Mouse (Mus musculus): ENCODE data around the gene Hs2st1. TPM values are rescaled to one million over a fixed set of nuclear protein-coding genes. Genes with fewer than 3 reads are reported as not detected.

Hs2st1 gene
- total RNA-seq, 2 experiments from 2014 or later = 49.4 to 52.5 TPM

DNA sequence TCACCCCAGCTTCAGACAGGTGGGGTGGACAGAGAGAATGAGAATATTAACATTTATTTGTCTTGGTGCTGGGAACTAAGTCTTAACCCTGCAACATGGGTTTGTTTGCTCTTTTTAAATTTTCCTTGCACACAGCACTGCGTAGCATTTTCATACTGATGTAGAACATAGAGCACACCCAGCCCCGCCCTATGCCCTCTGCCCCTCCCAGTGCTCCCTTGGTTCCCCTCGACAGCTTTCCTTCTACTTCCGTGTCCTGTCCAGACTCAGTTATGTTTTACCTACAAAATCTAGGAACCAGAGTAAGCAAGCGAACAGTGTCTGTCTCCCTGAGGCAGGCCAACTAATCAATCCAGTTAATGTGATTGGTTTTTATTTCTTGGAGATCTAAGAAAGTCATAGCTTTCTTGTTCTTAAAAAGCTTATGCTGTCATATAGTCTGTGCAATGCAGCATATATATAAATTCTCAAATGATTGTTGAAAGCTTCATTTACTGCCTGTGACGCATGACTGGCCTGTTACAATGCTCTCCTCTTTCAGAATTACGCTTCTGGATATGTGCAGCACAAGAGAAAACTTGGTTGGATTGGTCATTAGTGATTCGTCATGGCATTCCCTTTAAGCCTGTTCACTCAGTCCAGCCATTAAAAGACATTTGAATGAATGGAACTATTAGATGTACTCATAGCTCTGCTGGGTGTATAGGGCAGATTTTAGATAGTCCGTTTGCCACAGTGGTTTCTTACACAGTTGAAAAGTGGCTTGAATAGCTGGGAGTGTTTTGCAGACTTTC is 23.2 kb upstream of the Hs2st1 start:
- intact Hi-C loops (cut with DNase I) = no loop called here
- DNase-seq (ENCODE audit: low spot score in 2 of 2) = no peak

DNA sequence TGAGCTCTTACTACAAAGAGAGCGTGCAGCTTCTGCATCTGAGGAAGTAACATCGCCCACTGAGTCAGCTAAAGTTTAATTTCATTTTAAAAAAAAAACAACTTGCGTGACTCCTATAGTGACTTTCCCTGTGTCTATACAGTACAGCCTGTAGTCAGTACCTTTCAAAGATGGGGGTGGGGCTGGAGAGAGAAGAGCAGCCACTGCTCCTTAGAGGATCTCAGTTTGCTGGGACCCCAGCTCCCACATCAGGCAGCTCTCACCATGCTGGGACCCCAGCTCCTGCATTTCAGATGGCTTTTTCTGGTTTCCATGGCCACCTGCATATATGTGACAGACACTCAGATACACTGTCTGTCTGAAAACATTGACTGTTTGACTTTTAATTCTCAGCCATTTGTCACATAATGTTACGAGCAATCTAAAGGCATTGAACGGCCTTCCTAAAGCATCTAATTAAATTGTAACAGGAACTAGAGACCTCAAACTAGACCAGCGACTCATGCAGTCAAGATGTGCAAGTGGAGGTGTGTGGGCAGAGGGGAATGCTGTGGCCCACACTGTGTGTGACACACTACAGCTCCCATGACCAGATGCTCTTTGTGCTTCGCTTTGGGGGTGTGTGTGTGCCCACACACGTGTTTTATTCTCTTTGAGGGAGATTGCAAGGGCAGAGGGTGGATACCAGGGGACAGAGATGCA is 19.4 kb upstream of the Hs2st1 start:
- no peak for DNase-seq (ENCODE audit: low spot score in 2 of 2)
- intact Hi-C loops (cut with DNase I) = no loop called here

DNA sequence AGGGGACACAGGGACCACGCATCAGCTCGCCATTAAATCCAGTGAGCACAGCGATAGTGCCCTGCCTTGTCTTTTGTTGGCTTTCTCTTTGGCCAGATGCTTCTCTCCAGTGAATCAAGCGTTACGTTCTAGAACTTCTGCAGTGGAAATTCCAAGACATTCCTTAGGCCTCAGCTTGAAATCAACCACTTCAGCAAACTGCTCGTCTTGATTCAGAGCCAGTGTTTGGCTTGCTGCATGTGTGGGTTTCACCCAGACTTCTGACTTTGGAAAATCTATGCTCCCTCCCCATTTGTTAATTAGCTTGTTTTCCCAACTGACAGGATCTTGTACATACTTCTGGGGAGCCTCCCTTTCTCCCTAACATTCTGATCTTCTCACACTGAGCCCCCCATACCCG is 16.8 kb upstream of the Hs2st1 start:
- peak in 1 of 2 experiments; percentile 30 for DNase-seq (ENCODE audit: low spot score in 2 of 2)
- intact Hi-C loops (cut with DNase I) = no loop called here

DNA sequence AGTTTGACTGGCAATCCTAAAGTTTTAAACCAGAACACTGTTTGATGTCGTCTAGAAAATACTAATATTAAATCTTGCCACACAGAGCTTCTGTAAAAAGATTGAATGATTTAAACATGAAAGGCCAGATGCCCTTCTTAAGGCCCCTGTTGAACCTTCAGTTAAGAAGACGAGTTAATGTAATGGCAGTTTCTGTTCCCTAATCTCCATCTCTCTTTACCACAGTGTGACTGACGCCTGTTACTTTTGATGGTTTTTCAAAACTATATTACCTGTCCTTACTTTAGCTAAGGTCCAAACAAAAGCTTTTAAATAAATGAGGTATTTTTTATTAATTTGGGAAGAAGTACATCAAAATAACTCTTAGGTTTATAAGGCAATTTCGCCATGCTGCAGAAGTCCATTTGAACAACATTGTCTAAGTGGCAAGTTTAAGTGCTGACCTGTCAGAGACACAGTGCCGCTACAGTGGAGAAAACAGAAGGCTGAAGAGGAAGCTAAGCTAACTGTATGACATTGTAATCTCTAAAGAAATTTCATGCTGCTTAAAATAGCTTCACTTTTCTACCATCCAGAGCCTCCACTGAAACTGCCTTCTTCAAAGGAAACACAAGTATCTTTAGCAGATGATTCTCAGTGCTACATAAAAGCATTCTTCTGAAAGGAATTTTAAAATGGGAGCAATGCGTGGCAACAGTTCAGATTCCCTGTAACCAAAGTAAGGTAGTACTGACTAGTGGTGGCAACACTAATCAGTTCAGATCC is 15.0 kb upstream of the Hs2st1 start:
- intact Hi-C loops (cut with DNase I) = no loop called here

DNA sequence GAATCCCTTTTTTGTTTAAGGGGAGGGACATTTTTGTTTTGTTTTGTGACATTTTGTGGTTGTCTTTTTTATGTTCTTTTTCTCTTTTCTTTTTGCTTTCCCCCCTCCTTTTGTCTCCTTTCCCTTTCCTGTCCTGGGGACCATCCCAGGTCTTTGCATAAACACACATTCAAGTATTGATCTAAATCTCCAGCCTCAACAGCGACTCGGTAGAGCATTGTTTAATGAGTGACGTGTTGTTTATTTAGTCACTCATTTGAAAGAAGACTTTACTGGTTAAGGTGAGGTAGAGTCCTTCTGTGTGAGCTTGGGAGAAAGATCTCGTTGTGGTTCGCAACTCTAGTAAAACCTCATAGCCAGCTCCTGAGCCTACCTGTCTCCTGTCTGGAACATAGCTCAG is 13.8 kb upstream of the Hs2st1 start:
- intact Hi-C loops (cut with DNase I) = no loop called here
- no peak for DNase-seq (ENCODE audit: low spot score in 2 of 2)

More for the DNA sequence above, 15.0 kb upstream of the Hs2st1 start:
- DNase-seq (ENCODE audit: low spot score in 2 of 2) = peak in 1 of 2 experiments; percentile 42

DNA sequence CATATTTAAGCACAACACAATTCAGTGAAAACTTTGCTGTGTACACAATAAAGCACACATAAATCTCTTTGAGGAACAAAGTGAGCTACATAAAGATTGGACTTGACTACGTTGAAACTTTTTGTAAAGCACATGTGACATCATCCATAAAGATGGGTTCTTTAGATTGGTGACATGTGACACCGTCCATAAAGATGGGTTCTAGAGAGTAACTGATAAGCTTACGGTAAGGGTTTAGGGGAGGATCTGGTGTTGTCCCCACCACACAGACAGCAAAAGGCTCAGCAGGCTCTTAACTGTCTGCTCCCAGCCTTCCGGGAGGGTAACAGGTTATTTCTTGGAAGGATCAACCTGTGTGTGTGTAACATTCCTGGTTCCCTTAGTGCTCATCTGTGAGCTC is 12.3 kb upstream of the Hs2st1 start:
- intact Hi-C loops (cut with DNase I) = no loop called here
- no peak for DNase-seq (ENCODE audit: low spot score in 2 of 2)

DNA sequence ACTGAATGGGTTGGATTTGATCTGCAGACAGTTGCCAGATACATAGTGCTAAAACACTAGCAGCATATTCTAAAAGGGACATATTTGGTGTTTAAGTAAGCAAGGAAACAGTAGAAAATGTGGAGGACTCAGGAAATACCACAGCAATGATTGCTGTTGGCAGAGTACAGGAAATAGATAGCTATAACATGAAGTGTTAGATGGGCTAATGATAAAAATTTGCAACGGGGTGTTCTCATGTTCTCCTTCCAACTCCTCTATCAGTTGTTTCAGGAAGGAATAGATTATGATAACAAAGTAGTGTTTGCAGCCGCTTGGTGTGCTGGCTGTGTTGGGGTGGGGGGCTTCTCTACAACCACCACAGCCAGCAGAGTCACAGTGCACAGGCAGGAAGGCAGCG is 11.9 kb upstream of the Hs2st1 start:
- intact Hi-C loops (cut with DNase I) = no loop called here
- no peak for DNase-seq (ENCODE audit: low spot score in 2 of 2)

DNA sequence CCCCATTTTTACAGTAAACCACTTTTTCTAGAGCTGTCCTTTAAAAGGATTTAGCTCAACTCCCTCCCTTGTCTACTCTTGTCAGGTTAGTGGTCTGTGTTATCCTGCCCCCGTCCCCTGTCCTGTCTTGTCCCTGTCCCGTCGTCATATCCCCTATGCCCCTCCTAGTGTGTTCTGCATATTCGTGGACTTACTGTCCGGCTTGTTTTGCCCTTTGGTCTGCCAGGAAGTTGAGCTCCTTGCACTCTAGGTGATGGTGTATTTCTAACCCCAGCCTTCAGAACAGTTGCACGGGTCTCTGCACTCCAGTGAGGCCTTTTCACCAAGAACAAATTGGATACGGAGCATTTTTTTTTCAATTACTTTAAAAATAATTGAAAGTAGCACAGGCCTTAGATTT is 10.3 kb upstream of the Hs2st1 start:
- no peak for DNase-seq (ENCODE audit: low spot score in 2 of 2)
- intact Hi-C loops (cut with DNase I) = no loop called here

DNA sequence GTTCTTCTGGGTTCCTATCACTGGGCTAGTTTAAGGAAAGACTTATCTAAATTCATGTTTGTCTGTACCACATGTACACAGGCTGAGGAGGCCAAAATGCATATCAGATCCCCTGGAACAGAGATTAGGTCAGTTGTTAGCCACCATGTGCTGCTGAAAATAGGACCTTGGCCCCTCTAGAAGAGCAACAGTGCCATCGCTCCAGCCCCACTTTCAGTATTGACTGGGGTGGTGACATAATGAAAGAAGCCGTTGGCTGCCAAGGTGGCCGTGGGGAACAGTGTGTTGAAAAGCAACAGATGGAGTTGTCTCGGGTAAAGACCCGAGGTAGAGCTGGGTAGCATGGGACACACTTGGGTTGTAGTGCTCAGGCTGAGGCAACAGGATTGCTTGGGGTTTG is 9.8 kb upstream of the Hs2st1 start:
- DNase-seq (ENCODE audit: low spot score in 2 of 2) = no peak
- intact Hi-C loops (cut with DNase I) = no loop called here

DNA sequence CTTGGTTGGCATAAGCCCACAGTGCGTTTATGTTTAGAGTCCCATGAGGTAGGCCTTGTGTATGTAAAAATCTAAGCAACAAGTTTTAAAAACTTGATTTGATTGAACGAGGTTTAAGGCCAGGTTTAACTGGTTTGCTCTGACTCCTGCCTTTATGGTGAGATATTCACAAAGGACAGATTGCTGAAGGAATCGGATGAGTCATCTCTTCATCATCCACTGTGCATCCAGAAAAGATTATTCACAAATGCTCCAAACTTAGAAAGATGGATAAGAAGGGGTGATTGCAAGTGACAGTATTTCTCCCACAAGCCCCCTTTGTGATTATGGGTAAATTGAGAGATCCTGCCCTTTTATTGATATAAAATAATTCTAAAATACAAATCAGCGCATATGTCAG is 8.9 kb upstream of the Hs2st1 start:
- intact Hi-C loops (cut with DNase I) = no loop called here
- DNase-seq (ENCODE audit: low spot score in 2 of 2) = peak in 1 of 2 experiments; percentile 60

DNA sequence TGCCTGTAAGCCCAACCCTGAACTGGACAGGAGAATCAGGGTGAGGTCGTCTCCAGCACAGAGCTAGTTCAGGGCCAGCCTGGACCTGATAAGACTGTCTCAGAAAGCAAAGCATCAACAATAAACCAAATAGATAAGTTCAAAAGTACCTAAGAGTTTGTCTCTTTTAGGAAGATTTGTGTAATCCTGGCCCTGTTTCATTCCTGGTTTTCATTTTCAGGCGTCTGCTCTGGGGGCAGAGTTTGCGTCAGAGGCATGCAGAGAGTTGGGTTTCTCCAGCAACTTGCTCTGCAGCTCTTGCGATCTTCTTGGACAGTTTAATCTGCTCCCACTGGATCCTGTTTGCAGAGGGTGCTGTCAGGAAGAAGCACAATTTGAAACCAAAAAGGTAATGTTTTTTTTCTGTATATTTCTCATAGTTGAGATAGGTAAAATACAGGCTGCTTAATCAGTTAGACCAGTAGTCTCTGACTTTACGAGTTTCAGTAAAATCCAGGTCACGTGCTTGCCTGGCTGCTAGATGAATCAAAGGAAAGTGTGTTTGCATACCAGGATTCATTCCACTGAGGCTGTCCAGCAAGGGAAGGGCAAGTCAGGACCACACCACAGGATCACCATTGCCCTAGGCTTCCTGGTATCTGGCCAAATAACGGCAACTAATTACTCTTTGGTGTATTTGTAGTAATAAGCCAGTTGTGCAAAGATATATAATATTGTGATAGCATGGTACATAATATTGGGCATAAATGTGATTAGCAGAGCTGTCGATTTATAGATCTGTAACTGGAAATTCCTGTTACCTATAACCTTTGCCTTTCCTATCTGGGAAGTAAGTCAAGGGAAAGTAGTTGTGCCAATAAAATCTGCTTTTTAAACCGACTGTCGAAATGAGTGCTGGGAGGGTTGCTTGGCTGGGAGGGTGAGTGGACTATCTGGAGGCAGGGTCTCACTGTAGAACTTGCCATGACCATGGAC is 7.7 kb upstream of the Hs2st1 start:
- peak in 1 of 2 experiments; percentile 32 for DNase-seq (ENCODE audit: low spot score in 2 of 2)
- intact Hi-C loops (cut with DNase I) = no loop called here

DNA sequence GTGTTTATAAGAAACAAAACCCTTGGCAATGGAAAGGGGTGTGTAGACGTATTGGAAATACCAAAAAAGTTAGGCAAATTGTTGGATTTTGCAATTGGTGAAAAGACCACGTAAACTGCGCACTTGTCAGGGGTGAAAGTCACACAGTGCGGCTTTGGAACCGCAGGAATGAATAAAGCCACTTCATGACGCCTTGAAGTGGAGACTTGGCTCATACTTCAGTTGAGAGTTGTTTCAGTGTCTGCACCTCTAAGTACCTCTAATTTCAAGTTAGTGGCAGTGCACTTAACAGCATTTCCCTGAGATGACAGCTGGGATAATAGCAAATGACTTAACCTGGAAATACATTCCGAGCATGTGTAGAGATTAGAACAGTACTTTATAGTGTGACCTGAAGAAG is 4.3 kb upstream of the Hs2st1 start:
- no peak for DNase-seq (ENCODE audit: low spot score in 2 of 2)
- intact Hi-C loops (cut with DNase I) = no loop called here

DNA sequence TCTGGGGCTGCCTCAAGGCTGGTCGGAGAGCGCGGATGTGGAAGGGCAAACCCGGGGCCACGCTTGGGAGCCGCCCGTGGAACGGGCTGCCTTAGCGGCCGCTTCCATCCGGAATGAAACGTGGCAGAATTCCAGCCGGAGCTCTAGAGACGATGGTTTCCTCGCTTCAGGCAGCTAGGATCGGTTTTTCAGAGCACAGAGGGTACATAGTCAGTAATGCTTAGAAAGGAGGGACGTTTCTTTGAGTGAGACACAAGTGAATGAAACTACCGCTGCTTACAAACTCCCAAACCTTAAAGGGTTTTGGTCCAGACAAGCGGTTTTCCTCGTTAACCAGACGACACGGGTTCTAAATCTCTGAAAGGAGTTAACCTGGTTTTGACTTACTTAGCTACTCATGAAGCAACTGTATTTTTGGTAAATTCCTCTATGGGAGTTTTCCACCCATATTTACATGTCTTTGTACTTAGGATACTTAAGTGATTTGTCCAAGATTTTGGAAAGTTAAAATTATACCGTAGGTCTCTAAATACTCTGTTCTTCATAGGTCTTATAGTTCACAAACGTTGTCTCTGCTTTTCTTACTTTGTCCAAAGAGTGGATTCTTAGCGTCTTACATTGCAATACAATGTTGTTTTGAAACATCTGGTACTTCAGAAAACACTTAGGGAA is 971 bp upstream of the Hs2st1 start:
- intact Hi-C loops (cut with DNase I) = loop anchor here (2.0 kb wide), 1 partner anchor 46 kb away; no protein-coding TSS in a partner anchor
- DNase-seq (ENCODE audit: low spot score in 2 of 2) = no peak

DNA sequence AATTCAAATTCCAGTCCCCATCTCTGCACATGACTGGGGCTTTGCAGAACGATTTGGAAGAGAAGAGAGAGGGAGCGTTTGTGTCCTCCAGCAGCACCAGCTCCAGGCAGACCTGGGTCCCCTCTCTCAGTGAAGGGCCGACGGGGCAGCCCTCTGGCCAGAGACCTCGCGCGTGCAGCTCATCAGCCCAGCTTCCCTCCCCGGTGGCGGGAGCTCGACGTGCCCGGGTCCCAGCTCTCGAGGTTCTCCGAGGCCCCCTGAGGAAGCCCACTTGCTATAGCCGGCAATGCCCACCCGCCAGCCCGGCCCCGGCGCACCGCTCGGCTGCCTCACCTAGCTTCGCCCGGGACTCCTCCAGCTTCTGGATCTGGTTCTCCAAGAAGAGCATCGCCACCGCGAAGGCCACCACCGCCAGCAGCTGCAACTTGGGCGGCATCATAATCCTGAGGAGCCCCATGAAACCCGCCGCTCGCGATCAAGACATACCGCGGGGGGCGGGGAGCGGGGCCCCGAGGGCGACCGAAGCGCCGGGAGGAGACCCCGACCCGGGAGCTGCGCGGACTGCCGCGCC is 495 bp downstream of the Hs2st1 start:
- peak in 1 of 2 experiments; percentile 48 for DNase-seq (ENCODE audit: low spot score in 2 of 2)
- intact Hi-C loops (cut with DNase I) = loop anchor here (5.0 kb wide), 2 partner anchors 37 to 117 kb away; no protein-coding TSS in a partner anchor

DNA sequence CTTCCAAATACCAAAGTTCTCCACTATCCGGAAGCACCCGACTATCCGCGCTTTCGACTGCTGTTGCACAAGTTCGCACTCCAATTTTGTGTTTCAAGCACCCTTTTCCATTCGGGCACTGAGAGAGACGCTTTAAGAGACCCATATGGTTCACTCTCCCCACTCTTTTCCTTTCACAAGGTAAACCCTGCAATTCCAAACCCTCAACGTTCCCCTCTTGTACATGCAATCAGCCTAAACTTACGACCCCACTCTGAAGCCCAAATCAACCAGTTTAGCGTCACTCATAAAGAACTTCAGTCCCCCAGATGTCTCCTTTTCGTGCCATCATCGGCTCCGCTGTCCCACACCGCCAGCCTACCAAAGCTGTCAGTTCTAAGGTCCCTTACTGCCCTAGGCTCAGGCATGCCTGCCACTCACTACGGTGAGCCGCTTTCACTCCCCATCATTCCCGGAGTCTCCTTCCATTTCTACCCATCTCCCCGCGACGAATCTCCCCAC is 1.1 kb downstream of the Hs2st1 start:
- intact Hi-C loops (cut with DNase I) = loop anchor here (5.0 kb wide), 2 partner anchors 37 to 117 kb away; no protein-coding TSS in a partner anchor
- DNase-seq (ENCODE audit: low spot score in 2 of 2) = no peak

DNA sequence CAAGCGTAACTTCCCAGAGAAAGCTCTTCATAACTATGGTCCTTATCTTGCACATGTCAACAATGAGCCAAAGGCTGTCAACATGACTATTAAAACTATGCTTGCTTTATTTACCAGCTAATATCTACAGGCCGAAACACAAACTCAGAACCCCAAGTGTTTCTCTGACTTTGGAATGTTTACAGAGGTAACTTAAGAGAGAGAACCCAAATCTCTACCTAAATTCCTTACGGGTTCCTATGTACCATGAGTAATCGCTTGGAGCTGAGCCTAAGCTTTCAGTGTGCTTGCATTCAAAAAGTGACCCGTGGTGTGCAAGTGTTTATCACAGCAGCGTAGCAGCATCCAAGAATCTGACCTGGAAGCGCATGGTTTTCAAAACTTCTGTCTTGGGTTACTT is 4.8 kb downstream of the Hs2st1 start:
- no peak for DNase-seq (ENCODE audit: low spot score in 2 of 2)
- intact Hi-C loops (cut with DNase I) = loop anchor here (5.0 kb wide), 2 partner anchors 33 to 113 kb away; no protein-coding TSS in a partner anchor

DNA sequence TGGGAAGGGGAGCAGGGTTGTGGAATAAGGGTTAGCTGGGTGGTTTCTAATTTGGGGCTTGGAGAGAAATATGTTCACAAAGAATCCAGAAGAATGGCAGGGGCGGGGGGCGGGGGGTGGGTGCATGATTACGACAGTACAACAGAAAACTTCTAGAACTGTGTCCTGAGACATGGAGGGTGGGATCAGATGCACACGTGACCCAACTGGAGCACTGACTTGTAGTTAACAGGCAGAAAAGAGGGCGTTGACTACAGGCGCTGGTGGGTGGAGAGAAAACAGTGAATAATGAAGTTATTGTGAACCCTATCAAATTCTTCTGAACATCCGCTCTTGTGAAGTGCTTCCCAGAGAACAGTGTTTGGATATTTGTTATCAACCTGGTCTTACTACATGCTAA is 6.1 kb downstream of the Hs2st1 start:
- DNase-seq (ENCODE audit: low spot score in 2 of 2) = no peak
- intact Hi-C loops (cut with DNase I) = no loop called here

All from left cerebral cortex, postnatal 25 days (tissue).